In genomic region chr10:12630933-12631332, GRCm38 (mm10) we compare ENCODE assay signal across 16 mouse cellular contexts.
"Had no signal": no experiment of that assay in that cellular context is flagged by ENCODE, and none has a peak within 500 bp of the region (broad histone marks: within the 10 kb centered on the region; RNA-seq: fewer than 3 reads in every experiment).

No protein-coding gene starts in this region.

- DNase-seq: retina, postnatal 1 day; right cerebral cortex, adult 18-20 months; right cerebral cortex, postnatal 14 days; right cerebral cortex, postnatal 25 days; right cerebral cortex, postnatal 4 days; spleen, adult 18-20 months; thymus, adult 18-20 months; thymus, adult 2 months; thymus, postnatal 14 days; thymus, postnatal 25 days; thymus, postnatal 36 days; thymus, postnatal 4 days had no signal

- H3K27me3 ChIP-seq: neural tube, embryonic 13.5 days; neural tube, embryonic 15.5 days; stomach, embryonic 15.5 days had no signal

- H3K36me3 ChIP-seq: neural tube, embryonic 13.5 days; neural tube, embryonic 15.5 days; stomach, embryonic 15.5 days had no signal

- H3K4me2 ChIP-seq: neural tube, embryonic 13.5 days; neural tube, embryonic 15.5 days; stomach, embryonic 15.5 days had no signal

- H3K9me3 ChIP-seq: neural tube, embryonic 13.5 days; neural tube, embryonic 15.5 days; stomach, embryonic 15.5 days had no signal

- H3K27ac ChIP-seq: neural tube, embryonic 13.5 days; neural tube, embryonic 15.5 days; stomach, embryonic 15.5 days; stomach, postnatal 0 days had no signal

- H3K4me3 ChIP-seq: neural tube, embryonic 13.5 days; neural tube, embryonic 15.5 days; stomach, embryonic 15.5 days had no signal

- H3K9ac ChIP-seq: neural tube, embryonic 13.5 days; neural tube, embryonic 15.5 days; stomach, embryonic 15.5 days had no signal

- H3K4me1 ChIP-seq: neural tube, embryonic 13.5 days had no signal
